10 mouse cellular contexts compared by ENCODE assay signal in the genomic region with DNA sequence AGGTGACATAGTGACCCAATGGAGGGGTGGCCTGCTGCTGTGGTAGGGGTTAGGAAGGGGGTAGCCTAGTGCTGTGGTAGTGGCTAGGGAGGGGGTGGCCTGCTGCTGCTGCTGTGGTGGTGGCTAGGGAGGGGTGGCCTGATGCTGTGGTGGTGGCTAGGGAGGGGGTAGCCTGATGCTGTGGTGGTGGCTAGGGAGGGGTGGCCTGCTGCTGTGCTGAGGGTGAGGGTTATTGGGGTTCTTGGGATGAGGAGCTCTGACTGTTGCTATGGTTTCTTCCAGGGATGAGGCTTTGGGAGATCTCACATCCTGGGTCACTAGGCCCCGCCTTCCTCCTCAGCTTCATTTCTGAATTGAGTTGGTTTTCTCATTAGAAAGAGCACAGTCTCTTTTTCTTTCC. TPM values are rescaled to one million over a fixed set of nuclear protein-coding genes. Genes with fewer than 3 reads are reported as not detected.
A peak's percentile ranks its signal among the peaks of the same experiment; 100 is the strongest.
DNase-seq lines count a peak whose midpoint lies in the region; ATAC-seq and TF ChIP-seq lines count a peak whose summit lies in the region.
"Had no signal": no experiment of that assay in that cellular context is flagged by ENCODE, and none has a peak within 500 bp of the region (broad histone marks: within the 10 kb centered on the region; RNA-seq: fewer than 3 reads in every experiment).

No protein-coding gene starts in this region.

- no peak for TF ChIP-seq POLR2A in cerebellum, adult 2 months (IDR thresholded peaks at IDR 0.05; ENCODE audit: borderline replicate concordance, insufficient read depth, low read length)

- TF ChIP-seq CTCF in cerebellum, adult 2 months (IDR thresholded peaks at IDR 0.05; ENCODE audit: borderline replicate concordance, insufficient read depth, low read depth, low read length), result no peak

- H3K9me3 ChIP-seq in heart, embryonic 12.5 days (replicated peaks), result no peaks in the 10 kb centered on the region
- H3K9me3 ChIP-seq in embryonic facial prominence, embryonic 13.5 days, result no peaks in the 10 kb centered on the region
- no peaks in the 10 kb centered on the region for H3K9me3 ChIP-seq in intestine, embryonic 14.5 days (ENCODE audit: control insufficient read depth, low read length)
- H3K9me3 ChIP-seq in midbrain, embryonic 12.5 days, result no peaks in the 10 kb centered on the region

- no peak overlapping the region for H3K4me2 ChIP-seq in heart, embryonic 12.5 days
- no peak overlapping the region for H3K4me2 ChIP-seq in embryonic facial prominence, embryonic 13.5 days
- H3K4me2 ChIP-seq in intestine, embryonic 14.5 days (ENCODE audit: low read length), result no peak overlapping the region
- no peak overlapping the region for H3K4me2 ChIP-seq in midbrain, embryonic 12.5 days (replicated peaks)

- peak; percentile 85 for ATAC-seq in heart, embryonic 12.5 days (ENCODE audit: insufficient number of reproducible peaks, low FRiP score)
- ATAC-seq in embryonic facial prominence, embryonic 13.5 days (ENCODE audit: insufficient number of reproducible peaks, insufficient read depth, low FRiP score, low TSS enrichment, low read depth), result peak; percentile 87
- ATAC-seq in intestine, embryonic 14.5 days (replicated peaks; ENCODE audit: low FRiP score, low TSS enrichment, low read depth), result peak; percentile 88; the same call in 1 of the 2 replicates
- ATAC-seq in midbrain, embryonic 12.5 days (ENCODE audit: low FRiP score, low read depth), result peak; percentile 92
- no peak for ATAC-seq in activated CD4-positive, CD25-positive, alpha-beta regulatory T cell, adult 4 months

- H3K4me1 ChIP-seq in heart, embryonic 12.5 days (replicated peaks), result peaks cover 58% of the 10 kb centered on the region
- peaks cover 14% of the 10 kb centered on the region for H3K4me1 ChIP-seq in embryonic facial prominence, embryonic 13.5 days
- H3K4me1 ChIP-seq in intestine, embryonic 14.5 days (replicated peaks; ENCODE audit: control insufficient read depth, insufficient read depth, low read length), result no peaks in the 10 kb centered on the region
- H3K4me1 ChIP-seq in midbrain, embryonic 12.5 days, result peaks cover 24% of the 10 kb centered on the region
- peaks cover 75% of the 10 kb centered on the region for H3K4me1 ChIP-seq in cerebellum, adult 2 months (ENCODE audit: control insufficient read depth, insufficient read depth, low read length)

- no peak overlapping the region for H3K4me3 ChIP-seq in heart, embryonic 12.5 days
- H3K4me3 ChIP-seq in embryonic facial prominence, embryonic 13.5 days, result no peak overlapping the region
- H3K4me3 ChIP-seq in intestine, embryonic 14.5 days (ENCODE audit: low read depth, low read length), result no peak overlapping the region
- H3K4me3 ChIP-seq in midbrain, embryonic 12.5 days, result no peak overlapping the region
- H3K4me3 ChIP-seq in cerebellum, adult 2 months (replicated peaks; ENCODE audit: insufficient read depth, low read depth, low read length), result no peak overlapping the region

- WGBS in heart, embryonic 12.5 days, result 76% methylated on average over 1 of the region's 1 CpGs
- WGBS in embryonic facial prominence, embryonic 13.5 days, result 82% methylated on average over 1 of the region's 1 CpGs
- WGBS in intestine, embryonic 14.5 days, result 96% methylated on average over 1 of the region's 1 CpGs
- 81% methylated on average over 1 of the region's 1 CpGs for WGBS in midbrain, embryonic 12.5 days
- 100% methylated on average over 1 of the region's 1 CpGs for WGBS in cerebellum, adult 2 months

- H3K27me3 ChIP-seq in heart, embryonic 12.5 days (replicated peaks), result no peaks in the 10 kb centered on the region
- H3K27me3 ChIP-seq in embryonic facial prominence, embryonic 13.5 days, result no peaks in the 10 kb centered on the region
- no peaks in the 10 kb centered on the region for H3K27me3 ChIP-seq in intestine, embryonic 14.5 days (replicated peaks; ENCODE audit: control insufficient read depth, insufficient read depth, low read length)
- no peaks in the 10 kb centered on the region for H3K27me3 ChIP-seq in midbrain, embryonic 12.5 days
- H3K27me3 ChIP-seq in cerebellum, adult 2 months (ENCODE audit: control insufficient read depth, insufficient read depth, low read length), result no peaks in the 10 kb centered on the region
- H3K27me3 ChIP-seq: CH12.LX had no signal

- no peak overlapping the region for H3K9ac ChIP-seq in heart, embryonic 12.5 days
- H3K9ac ChIP-seq in embryonic facial prominence, embryonic 13.5 days, result no peak overlapping the region
- no peak overlapping the region for H3K9ac ChIP-seq in intestine, embryonic 14.5 days (ENCODE audit: low read length)
- H3K9ac ChIP-seq in midbrain, embryonic 12.5 days (replicated peaks), result no peak overlapping the region

- H3K36me3 ChIP-seq in heart, embryonic 12.5 days, result peaks cover 1% of the 10 kb centered on the region; the same call in 1 of the 2 replicates
- H3K36me3 ChIP-seq in embryonic facial prominence, embryonic 13.5 days, result peaks cover 2% of the 10 kb centered on the region; the same call in 1 of the 2 replicates
- H3K36me3 ChIP-seq in intestine, embryonic 14.5 days (ENCODE audit: control insufficient read depth, insufficient read depth, low read length), result 0 out of 2 replicates have a peak, but pooled peaks cover 3% of the 10 kb centered on the region
- H3K36me3 ChIP-seq in midbrain, embryonic 12.5 days, result no peaks in the 10 kb centered on the region

- H3K27ac ChIP-seq in heart, embryonic 12.5 days (ENCODE audit: poor library complexity, severe bottlenecking), result no peak overlapping the region
- H3K27ac ChIP-seq in embryonic facial prominence, embryonic 13.5 days, result no peak overlapping the region
- no peak overlapping the region for H3K27ac ChIP-seq in intestine, embryonic 14.5 days (ENCODE audit: low read depth)
- no peak overlapping the region for H3K27ac ChIP-seq in midbrain, embryonic 12.5 days (replicated peaks)
- no peak overlapping the region for H3K27ac ChIP-seq in cerebellum, adult 2 months (ENCODE audit: insufficient read depth, low read length)

- no peak for DNase-seq in heart, adult 18-20 months
- no peak for DNase-seq in intestine, embryonic 14.5 days (ENCODE audit: low spot score)
- DNase-seq in cerebellum, adult 2 months, result no peak
- DNase-seq in left cerebral cortex, adult 18-20 months (ENCODE audit: low spot score in 2 of 2), result no peak
- DNase-seq: lung, adult 2 months had no signal

RNA-seq across cellular contexts. Expression of gene Sirpa, which starts 10.9 kb away (rescaled TPM):
- 14.4 and 18.6 TPM in 2 replicates for polyA plus RNA-seq in heart, embryonic 12.5 days (2016; fragmentation: Nextera tagmentation; extraction: Ambion mirVana)
- total RNA-seq in heart, adult 18-20 months (2021), result 10 to 100 TPM; 27.5 to 29.4 TPM
- polyA plus RNA-seq in embryonic facial prominence, embryonic 13.5 days (2015; fragmentation: Nextera tagmentation; extraction: Ambion mirVana), result 22.0 and 24.1 TPM in 2 replicates
- 28.0 and 29.9 TPM in 2 replicates for polyA plus RNA-seq in intestine, embryonic 14.5 days (2014; fragmentation: Nextera tagmentation; extraction: Ambion mirVana)
- 18.3 and 21.6 TPM in 2 replicates for polyA plus RNA-seq in midbrain, embryonic 12.5 days (2016; fragmentation: Nextera tagmentation; extraction: Ambion mirVana)
- polyA plus RNA-seq in activated CD4-positive, CD25-positive, alpha-beta regulatory T cell, adult 4 months (2017; shearing (Covaris generic)), result under 1 TPM in 1 of 2 experiments, not detected in 1; 0.16 TPM
- polyA plus RNA-seq in cerebellum, adult 2 months (2012; rRNA removed), result 235 and 254 TPM in 2 replicates
- total RNA-seq in left cerebral cortex, adult 18-20 months (2021), result 100 to 1,000 TPM; 370 to 383 TPM

Comparison
In these comparisons a context has a peak if more than half of its experiments do, and no peak if none do; other contexts are left out.
1. RNA of gene Sirpa, which starts 10.9 kb away (polyA plus RNA-seq): 235 to 254 TPM in cerebellum, adult 2 months, 28.0 to 29.9 TPM in intestine, embryonic 14.5 days, 22.0 to 24.1 TPM in embryonic facial prominence, embryonic 13.5 days, 18.3 to 21.6 TPM in midbrain, embryonic 12.5 days and 14.4 to 18.6 TPM in heart, embryonic 12.5 days; 0.16 TPM in activated CD4-positive, CD25-positive, alpha-beta regulatory T cell, adult 4 months; every median in the first group is over 10 times any median in the second.